Mouse (Mus musculus): Measurements from ENCODE around the gene Cd99l2. TPM values are rescaled to one million over a fixed set of nuclear protein-coding genes. Genes with fewer than 3 reads are reported as not detected.

Cd99l2 gene
- total RNA-seq, 2 experiments from 2014 or later: 43.9 to 57.0 TPM

DNA sequence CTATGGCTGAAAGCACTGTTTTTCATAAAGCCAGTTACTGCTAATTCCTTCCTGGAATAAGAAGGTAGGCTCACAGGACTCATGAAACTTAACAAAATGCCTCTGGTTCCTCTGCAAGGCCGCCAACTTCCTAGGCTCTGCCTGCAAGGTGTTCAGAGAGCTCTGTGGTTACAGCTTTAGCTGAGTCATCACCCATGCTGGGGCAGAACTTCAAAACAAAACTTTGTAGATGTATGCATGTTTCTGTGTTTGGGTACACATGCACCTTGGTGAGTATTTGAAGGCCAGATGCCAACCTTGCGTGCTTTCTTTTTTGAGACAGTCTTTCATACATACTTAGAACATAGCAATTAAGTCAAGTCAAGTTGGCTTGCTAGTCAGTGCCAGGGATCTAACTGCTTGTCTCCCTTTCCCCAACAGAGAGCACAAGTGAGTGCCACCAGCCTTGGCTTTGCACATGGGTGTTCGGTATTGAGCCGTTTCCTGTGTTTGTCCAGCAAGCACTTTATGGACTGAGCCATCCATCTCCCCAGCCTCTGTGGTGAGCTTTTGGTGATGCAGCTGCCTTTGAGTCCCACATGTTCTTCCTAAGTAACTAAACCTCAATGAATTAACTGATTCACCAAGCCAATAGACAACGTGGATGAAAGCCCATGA, 23.9 kb downstream of the Cd99l2 start:
- no peak for DNase-seq

DNA sequence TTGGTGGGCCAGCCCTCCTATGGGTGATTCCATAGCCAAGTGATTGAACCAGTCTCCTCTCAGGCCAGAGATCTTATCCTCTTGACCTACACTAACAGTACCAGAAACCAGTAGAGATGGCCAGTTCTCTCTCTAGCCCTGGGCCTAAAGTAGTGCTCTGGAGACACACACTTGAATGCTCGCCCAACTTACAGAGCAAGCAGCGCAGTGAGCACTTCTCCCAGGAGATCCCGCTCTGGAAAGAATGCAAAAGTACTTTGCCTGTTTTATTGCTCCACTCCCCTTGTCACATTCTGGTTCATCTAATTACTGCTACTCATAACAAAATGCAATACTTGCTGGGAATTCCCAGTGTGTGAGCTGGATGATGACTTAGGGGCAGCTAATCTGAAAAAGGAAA, 25.2 kb downstream of the Cd99l2 start:
- peak; percentile 11 for DNase-seq

DNA sequence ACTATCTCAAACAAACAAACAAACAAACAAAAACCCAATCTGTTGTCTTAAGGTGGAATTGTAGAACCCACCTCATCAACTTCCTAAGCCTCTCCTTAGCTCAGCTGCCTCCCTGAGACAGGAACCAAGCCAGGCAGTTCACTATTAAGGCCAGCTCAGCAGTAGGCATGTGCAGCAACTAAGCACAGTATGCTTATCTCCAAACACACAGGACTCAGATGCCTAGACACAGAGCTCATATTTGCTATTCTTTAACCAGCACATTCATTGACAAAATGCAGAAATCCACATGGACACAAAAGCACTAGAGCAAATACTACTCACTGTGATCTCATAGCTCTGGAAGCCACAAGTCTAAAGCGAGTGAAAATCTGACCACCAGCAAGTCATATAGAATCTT, 27.2 kb downstream of the Cd99l2 start:
- no peak for DNase-seq

DNA sequence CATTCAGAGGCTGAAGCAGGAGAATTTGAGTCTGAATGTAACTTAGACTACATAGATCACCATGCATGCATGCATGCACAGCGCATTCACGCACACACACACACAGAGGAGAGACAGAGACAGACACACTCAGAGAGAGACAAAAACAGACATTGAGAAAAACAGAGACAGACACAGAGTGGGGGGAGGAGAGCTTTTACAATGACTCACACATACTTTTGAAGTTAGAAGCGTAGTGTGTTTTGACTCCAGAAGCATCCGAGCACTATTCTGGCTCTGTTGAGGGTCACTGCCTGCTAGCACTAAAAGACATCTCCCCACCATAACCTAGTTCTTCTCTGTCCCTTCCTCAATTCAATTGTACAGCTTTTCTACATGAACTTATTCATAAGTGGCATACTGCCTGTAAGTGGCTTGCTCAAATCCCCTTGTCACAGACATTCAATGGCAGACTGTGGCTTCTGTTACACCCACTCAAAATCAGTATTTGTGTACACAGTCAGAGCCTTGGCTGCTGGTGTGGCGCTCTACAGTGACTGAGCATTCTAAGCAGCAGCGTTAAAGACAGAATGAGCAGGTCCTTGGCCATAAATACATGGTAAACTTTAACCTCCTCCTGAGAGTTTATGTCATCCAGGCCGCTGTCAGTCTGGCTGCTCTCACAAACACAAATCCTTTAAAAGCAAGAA, 28.4 kb downstream of the Cd99l2 start:
- no peak for DNase-seq

DNA sequence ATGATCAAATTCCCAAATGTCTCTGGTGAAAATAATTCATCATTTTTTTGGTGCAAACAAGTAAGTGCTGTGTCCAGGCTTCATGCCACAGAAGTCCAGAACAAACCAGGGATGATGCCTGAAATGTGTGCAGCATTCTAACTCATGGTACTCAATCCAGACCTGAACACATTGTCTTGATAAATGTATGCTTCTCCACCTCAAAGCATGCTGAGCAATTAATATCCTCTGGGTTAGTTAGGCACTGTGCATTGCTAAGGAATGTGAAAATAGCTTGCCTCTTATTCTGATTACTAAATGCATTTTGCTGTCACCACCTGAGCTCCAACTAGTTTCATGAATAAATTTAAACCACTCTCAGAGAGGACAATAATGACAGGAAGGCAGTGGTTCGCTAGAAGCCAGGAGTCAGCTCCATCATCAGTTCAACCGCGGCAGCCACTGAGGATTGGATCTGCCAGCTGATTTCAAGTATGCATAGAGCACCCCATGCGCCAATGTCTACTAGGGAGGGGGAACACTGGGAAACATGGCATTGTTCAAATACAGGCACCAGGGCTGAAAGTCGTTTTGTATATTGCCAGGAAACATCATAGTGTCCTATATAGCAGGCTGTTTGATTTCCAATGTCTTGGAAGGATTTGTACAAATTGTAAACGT, 36.4 kb downstream of the Cd99l2 start:
- no peak for DNase-seq

DNA sequence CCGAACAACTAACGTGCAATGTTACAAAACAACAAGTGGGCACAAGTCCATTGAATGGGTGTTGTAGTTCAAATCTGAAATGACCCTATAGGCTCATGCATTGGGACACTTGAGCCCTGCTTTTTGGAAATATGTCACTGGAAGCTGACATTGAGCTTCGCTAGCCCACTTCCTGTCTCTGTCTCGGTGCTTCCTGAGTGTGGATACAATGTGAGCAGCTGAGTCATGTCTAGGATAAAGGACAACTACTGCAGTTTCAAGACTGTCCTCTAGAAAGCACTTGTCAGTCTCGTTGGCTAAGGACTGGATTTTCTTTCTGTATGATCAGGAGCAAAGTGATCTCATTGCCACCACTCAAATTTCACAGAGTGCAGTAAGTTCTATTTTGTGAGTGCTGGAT, 49.7 kb downstream of the Cd99l2 start:
- DNase-seq: no peak

DNA sequence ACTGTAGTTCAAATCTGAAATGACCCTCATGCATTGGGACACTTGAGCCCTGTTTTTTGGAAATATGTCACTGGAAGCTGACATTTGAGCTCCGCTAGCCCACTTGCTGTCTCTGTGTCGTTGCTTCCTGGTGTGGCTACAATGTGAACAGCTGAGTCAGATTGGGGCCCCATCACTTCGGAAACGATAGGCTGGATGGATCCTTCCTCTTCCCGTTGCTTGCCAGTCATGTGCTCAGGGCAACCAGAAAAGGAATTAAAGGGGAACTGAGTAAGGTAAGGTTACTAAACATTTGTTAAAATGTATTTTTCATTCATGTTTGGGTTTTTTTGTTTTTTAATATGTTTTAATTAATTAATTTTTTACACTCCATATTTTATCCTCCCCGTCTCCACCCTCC, 53.2 kb downstream of the Cd99l2 start:
- no peak for DNase-seq

DNA sequence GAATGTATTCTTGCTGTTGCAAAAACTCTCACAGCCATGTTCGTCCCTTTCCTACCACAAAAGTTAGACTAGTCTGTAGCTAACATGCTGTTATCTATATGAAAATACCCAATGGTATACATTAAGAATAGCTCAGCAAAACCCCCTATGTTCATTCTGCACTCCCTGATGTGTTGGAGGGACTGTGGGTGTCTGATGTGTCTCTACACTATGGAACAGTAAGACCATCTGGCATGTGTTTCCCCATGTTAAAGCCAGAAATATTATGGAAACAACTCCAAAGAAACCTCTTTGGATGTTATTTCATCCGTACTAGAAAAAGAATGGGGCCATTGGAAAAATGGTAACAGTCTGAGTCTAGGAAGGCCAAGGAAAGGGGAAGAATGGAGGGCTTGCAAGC, 57.1 kb downstream of the Cd99l2 start:
- DNase-seq: no peak

DNA sequence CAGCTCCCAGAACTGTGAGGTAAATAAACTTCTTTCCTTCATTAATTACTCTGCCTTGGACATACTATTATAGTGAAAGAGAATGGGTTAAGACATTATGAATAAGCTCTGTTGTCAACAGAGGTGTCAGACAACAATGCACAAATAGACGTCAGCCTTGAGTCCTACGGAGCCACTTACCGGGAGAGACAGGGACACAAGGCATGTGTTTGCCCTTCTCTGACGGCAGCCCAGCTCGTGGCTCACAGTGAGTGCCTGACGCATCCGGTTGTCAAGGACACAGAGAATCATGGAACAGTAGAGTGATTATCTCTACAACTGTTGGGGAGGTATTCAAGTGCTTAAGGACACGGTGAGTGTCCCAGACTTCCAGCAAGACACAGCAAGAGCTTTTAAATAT, 57.8 kb downstream of the Cd99l2 start:
- DNase-seq: no peak

DNA sequence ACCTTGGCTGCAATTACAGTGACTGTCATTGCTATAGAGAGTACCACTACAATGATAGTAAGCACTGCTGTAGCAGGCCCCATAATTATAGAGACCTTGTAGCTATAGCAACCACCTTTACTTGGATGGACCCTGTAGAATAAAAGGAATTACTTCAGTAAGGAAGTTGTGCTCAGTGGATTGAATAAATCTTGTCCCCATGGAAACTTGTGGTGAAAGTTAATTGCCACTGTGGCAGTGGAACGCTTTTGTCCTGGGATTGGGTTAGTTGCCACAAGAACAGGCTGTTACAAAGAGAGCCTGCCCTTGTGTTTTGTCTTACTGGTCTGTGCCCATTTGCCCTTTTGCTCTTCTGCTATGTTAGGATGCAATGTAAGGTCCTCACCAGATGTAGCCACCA, 58.2 kb downstream of the Cd99l2 start:
- no peak for DNase-seq

DNA sequence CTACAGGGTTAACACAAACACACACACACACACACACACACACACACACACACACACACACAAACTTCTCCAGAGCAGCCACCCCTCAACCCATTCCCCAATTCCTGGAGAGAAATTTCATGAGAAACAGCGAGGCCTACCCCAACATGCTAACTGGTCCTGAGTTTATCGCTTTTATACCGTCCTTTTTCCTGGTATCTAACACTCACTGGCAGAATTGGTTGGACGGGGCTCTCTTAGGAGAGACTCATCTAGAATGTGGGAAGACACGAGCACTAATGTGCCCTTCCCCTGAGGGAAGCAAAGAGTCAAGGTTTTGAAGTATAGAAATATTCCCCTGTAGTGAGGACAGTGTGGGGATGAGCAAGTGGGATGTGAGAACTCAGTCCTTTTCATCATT, 61.7 kb downstream of the Cd99l2 start:
- no peak for DNase-seq

DNA sequence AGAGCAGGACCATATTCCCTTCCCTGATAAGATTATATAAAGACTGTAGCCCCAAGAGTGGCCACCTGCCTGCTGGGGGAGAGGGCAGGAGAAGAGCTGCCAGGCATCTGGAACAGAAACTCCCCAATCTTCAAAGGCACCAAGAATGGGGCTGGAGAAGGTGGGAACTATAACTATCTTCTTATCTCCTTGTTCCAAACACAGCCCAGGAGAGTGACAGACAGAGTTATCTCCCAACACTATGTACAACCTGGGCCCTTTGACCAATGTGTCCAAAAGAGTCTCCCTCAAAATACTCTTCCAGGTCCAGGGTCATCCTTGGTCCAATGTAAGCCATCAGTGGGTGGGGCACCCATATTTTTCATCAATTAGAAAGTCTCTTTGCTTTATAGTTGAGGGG, 65.2 kb downstream of the Cd99l2 start:
- no peak for DNase-seq

DNA sequence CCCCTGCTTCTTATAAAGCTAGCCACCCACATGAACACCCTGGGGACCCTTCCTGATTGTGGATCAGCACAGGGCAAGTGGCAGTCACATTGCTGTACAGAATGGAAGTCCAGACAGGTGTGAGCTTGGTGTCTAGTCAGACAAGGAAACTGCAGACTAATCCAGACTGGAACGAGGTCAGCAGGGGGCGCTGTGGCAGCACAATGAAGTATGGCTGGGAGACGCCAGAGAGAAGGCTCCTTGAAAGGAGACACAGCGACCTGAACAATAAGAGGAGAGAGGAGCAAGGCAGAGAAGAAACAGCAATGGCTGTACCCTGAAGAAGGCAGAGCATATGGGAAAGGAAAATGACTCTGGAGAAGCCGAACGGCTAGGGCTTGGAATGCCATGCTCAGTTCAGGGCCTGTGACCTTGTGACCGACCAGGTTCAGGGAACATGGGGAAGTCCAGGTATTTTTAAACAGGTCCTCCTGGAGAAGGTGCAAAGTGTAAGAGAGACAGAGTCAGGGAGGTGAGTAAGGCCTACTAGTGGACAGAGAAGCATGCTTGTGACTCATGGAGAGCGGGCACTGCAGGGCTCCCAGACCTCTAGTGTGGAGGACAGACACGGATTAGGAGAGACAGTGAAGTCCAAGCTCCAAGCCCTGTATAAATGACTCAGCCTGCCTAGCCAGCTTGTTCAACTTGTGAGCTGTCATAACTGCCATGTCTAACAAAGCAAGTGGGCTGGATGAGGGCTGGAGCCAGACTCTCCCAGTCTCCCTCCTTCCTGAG, 66.7 kb downstream of the Cd99l2 start:
- DNase-seq: peak; percentile 14

DNA sequence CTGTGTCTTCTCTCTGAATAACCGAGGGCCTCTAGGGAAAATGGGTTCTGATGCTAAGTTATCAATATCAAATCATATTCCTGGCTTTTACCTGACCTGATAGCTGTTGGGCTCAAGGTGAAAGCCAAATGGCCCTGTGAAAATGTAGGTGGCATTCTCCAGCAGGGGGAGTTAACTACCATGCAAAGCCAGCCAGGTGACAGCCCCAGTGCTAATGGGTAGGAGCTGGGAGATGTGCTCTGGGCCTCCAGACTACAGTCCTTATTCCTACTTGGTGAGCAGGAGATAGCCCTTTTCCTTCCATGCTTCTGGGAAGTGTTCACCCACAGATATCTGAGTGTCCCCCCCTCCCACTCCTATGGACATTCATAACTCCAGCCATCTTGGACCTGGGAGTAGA, 67.8 kb downstream of the Cd99l2 start:
- no peak for DNase-seq

DNA sequence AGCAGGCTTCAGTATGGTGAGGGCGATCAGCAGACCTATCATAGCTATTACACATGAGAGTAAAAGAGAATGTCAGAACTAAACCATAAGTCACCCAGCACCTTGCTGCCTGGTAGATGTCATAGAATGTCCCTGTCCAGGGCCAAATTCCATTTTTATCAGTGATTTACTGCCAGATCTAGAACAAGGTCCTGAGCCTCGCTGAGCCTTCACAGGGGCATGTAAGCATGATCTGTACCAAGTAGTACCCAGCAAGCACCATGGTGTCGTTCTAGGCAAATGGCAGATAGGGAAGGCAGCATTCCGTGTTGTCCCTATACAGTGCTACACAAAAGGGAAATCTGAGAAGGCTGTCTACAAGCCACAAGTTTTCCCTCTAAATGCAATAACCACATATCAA, 79.0 kb downstream of the Cd99l2 start:
- no peak for DNase-seq

DNA sequence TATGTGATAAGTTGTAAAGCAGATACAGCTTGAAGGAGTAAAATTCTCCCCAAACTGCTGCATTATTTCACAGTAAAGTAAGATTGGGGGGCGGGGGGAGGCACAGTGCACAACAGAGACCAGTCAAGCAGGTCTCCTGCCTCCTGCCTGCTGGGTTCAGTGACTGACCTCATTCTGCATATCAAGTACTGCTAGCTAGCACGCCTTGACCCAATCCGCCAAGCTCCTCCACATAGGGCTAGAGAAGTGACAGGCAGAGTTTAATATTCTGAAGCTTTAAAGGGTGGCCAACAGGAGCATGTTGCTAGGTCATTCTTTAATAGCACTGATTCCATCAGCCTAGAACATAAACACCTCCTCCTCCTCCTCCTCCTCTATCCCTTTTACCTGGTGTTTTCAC, 79.9 kb downstream of the Cd99l2 start:
- no peak for DNase-seq

DNA sequence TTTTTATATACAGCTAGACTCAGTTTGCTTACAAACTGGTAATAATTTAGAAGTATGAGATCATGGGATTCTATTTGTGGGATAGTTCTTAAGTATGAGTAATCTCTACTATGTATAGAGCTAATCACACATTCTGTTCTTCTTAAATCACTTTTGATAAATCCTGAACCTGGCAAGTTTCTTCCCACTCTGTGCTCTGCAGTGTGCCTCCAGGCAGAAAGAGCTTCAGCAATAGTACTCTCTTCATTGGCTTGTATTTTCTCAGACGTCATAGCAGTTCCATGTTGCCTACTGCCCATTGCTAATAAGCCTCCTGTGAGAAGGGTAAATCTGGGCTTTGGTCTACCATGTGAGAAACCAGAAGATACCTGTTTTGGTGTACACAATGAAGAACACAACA, 84.3 kb downstream of the Cd99l2 start:
- no peak for DNase-seq

DNA sequence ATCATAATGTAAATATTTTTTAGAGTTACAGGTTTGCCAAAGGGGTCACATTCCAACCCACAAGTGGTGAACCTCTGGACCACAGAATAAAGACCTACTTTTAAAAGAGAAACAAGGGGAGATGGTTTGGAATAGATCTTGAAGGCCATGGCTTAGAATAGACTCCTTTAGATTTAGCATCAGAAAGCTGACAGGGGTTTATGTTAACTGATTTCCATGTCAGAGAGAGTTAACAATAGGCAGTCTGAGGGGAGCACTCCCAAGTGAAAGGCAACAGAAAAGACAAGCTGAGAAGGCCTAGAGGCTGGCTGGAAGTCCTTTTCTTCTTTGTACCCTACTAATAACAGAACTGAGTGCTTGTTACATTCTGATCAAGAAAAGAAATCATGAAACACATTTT, 86.4 kb downstream of the Cd99l2 start:
- no peak for DNase-seq

DNA sequence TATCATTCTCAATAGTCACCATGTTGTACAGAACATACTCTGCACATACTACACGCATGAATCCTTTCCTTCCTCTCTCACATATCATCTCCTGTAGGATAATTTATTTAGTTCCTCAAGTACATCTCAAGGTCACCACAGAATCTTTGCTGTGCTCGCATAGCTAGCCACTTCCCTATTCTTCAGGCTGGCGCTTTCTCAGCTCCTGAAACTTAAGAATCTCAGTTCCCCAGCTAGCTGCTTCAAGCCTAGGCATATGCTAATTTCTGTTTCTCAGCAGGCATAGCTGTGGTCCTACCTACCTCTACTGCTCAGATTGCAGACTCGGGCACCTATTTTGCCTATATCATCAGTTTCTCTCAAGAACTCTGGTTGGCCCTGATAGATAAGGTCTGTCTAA, 96.3 kb downstream of the Cd99l2 start:
- no peak for DNase-seq

DNA sequence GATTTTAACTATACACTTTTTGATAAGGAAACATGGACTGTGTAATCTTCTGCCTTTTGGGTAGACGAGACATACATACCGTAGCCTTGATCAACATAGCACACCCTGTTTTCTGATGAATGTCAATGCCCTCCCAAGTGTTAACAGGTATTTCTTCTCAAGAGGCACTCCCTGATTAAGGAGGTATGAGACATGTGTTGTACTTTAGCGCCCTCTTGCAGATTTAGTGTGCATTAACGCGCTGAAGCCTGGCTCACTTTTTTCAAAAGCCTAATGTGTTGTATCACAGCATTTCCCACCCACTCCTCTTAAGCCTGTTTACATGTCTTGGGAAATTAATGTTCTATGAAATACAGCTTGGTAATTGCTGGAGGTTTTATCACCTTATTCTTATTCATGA, 111.1 kb downstream of the Cd99l2 start:
- no peak for DNase-seq

DNA sequence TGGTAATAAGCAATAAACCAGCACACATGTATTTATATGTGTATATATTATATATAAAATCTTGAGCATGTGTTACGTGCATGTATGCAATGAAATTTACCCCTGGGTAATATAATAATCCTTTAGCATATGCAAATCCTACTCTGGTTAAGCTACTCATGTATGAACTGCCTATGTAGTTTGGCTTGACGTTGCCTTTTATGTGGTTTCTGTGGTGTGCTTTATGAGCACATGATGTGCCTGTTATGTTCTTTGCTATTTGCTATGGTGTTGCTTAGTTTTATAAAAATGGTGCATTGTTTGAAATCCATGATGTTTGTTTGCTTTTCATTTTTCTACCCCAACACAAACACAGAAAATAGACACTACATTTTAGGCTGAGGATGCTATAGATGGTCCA, 114.2 kb downstream of the Cd99l2 start:
- no peak for DNase-seq

DNA sequence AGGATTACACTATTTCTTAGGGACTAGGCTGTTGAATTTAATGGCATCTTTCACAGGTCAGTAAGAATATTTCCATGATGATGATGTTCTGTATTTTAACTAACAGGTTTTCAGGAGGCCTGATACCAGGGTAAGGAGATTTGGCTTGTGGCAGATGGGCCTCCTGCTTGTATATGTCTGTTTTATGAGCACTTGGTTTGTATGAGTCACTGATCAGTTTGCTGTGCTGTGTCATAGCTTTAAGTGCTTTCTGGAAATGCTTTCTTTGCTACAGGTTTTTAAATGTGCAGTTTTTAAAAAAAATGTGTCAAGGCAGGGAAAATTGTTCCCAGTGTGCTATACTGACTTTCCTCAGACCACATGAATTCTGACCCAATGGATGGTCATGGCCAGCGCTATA, 115.9 kb downstream of the Cd99l2 start:
- DNase-seq: no peak

Data from gastrocnemius, postnatal 25 days (tissue).